Mouse (Mus musculus): ENCODE data around the gene Ms4a6c. TPM values are rescaled to one million over a fixed set of nuclear protein-coding genes. Genes with fewer than 3 reads are reported as not detected.
"Not testable (repeated sequence)": the region's sequence is repeated elsewhere in the genome, so short reads cannot be mapped to it uniquely, and the experiment has no call there.

The Ms4a6c gene
- polyA plus RNA-seq (2012; rRNA removed): 12.8 and 13.3 TPM in 2 replicates

- not testable (repeated sequence) for DNase-seq (ENCODE audit: low spot score)
Observed at GRCm38 (mm10) chr19:11469215-11469614, at the start of gene Ms4a6c. Gene Ms4a6c, plus strand, starts transcription at chr19:11469366.

DNA sequence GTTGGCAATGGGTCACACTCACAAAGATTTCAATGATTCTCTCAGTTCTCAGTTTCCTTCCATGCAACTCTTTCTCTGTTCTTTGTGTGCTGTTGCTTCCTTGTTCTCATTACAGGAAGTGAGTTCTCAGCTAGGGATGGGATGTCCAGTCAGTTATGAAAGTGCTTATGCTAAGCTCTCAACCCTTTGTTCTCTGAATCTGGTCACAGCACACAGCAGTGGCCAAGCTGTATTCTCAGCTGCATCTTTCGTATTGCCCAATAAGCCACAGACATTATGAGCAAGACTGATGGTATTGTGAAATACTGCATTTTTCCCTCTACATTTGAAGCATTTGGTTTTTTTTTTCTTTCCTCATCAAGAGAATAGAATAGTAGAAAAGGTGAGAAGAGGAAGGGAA is 38.0 kb upstream of the Ms4a6c start:
- DNase-seq (ENCODE audit: low spot score): not testable (repeated sequence)

DNA sequence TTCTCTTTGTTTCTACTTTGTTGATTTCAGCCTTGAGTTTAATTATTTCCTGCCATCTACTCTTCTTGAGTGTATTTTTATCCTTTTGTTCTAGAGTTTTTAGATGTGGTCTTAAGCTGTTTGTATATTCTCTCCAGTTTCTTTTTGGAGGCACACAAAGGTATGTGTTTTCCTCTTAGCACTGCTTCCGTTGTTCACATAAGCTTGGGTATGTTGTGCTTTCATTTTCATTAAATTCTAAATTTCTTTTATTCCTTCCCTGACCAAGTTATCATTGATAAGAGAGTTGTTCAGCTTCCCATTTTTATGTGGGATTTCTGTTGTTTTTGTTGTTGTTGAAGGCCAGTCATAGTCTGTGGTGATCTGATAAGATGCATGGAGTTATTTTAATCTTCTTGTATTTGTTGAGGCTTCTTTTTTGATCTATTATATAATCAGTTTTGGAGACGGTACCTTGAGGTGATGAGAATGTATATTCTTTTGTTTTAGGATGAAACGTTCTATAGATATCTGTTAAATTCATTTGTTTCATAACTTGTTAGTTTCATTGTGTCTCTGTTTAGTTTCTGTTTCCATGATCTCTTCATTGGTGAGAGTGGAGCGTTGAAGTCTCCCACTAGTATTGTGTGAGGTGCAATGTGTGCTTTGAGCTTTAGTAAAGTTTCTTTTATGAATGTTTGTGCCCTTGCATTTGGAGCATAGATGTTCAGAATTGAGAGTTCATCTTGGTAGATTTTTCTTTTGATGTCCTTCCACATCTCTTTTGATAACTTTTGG is 33.9 kb upstream of the Ms4a6c start:
- no peak for DNase-seq (ENCODE audit: low spot score)

- DNase-seq (ENCODE audit: low spot score): no peak
Observed at GRCm38 (mm10) chr19:11443338-11443737, 25.8 kb upstream of the Ms4a6c start, which contains the start of gene Ms4a4b. Gene Ms4a4b, plus strand, starts transcription at chr19:11443553.

GRCm38 (mm10) chr19:11443964-11444363 is 25.2 kb upstream of the Ms4a6c start:
- no peak for DNase-seq (ENCODE audit: low spot score)

DNA sequence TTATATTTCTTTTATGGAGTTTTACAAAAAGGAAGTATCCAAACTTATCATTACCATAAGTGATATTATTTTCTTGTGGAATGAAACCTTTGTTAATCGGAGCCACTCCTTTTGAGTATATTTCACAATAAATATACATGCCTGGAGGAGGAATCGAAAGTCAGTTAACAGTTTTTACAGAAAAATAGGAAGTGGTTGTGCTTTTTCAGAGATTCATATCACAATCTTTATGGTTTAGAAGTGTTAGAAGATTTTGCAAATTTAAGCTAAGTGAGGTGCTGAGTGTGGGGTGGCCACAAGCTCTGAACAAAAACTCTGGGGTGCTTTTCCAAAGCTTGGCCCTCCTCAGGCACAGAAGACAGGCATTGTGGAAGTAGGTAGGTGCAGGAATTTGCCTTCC is 21.9 kb upstream of the Ms4a6c start:
- no peak for DNase-seq (ENCODE audit: low spot score)

DNA sequence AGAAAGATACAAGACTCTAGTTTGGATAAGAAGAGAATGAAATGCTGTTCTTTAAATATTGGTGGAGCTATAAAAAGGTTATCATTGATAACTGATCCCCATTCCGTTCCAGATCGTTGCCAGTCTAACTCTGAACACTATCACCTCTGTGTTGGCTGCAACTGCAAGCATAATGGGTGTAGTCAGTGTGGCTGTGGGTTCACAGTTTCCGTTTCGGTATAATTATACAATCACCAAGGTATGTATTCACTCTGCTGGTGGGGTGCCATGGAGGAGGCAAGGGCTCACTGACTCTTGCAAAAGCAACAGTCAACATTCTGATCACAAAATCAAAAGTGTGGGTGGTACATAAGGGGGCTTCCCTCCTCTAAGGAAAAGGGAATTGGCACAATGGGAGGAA is 10.1 kb upstream of the Ms4a6c start:
- not testable (repeated sequence) for DNase-seq (ENCODE audit: low spot score)

DNA sequence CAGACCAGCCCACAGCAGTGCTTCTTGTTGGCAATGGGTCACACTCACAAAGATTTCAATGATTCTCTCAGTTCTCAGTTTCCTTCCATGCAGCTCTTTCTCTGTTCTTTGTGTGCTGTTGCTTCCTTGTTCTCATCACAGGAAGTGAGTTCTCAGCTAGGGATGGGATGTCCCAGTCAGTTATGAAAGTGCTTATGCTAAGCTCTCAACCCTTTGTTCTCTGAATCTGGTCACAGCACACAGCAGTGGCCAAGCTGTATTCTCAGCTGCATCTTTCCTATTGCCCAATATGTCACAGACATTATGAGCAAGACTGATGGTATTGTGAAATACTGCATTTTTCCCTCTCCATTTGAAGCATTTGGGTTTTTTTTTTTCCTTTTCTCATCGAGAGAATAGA is 4.4 kb upstream of the Ms4a6c start:
- DNase-seq (ENCODE audit: low spot score): not testable (repeated sequence)

- no peak for DNase-seq (ENCODE audit: low spot score)
Observed at GRCm38 (mm10) chr19:11466471-11466870, 2.7 kb upstream of the Ms4a6c start.

- not testable (repeated sequence) for DNase-seq (ENCODE audit: low spot score)
Observed at GRCm38 (mm10) chr19:11468361-11468760, 805 bp upstream of the Ms4a6c start.

DNA sequence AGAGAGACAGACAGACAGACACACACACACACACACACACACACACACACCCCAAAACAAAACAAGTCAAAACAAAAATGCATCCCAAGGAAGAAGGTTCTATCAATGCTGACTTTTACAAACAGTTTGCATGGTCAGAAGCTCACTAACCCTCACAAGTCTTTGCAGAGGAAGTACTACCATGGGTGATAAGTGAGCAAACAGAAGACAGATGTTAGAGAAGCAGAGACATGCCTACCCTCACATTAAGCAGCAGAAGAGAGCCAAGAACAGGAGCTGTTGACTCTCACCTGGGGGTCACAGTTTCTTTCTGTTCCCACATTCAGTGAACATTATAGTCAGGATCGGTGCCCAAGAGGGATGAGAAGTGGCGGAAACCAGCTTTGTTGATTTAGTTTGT is 10.5 kb downstream of the Ms4a6c start:
- DNase-seq (ENCODE audit: low spot score): no peak

GRCm38 (mm10) chr19:11482684-11483083 is 13.5 kb downstream of the Ms4a6c start:
- no peak for DNase-seq (ENCODE audit: low spot score)

- no peak for DNase-seq (ENCODE audit: low spot score)
Observed at GRCm38 (mm10) chr19:11483941-11484340, 14.8 kb downstream of the Ms4a6c start.

DNA sequence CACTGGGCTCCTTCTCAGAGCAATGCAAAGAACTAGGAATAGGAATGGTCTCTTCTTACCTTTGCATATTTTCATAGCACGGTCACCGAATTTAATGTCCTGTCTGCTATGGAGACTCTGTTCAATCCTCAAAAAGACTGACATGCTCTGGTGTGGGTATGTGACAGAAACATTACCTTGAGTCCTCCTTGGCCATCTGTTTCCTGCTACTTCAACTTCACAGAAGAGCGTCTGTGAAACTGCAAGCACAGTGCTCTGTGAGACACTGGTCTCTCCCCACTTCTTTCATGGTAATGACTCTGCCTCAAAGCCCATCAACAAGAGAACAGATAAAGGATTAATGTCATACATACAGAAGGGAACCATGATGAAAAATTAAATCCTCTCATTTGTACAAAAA is 15.2 kb downstream of the Ms4a6c start:
- DNase-seq (ENCODE audit: low spot score): no peak

DNA sequence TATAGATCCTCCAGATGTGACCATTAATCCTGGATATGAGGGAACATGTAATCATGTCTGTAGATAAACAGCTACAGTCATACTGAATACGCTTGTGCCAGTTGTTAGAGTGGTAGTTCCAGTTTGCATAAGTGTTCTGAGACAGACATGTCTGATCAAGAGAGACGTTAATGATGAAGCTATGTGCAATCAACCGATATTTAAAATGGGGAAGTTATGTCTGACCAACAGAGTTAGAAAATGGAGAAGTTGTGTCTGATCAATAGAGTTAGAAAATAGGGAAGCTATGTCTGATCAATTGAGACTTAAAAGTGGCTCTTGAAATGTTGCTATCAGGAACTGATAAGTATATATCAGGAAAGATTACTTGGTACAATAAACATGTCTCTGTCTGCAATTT is 16.1 kb downstream of the Ms4a6c start:
- no peak for DNase-seq (ENCODE audit: low spot score)

DNA sequence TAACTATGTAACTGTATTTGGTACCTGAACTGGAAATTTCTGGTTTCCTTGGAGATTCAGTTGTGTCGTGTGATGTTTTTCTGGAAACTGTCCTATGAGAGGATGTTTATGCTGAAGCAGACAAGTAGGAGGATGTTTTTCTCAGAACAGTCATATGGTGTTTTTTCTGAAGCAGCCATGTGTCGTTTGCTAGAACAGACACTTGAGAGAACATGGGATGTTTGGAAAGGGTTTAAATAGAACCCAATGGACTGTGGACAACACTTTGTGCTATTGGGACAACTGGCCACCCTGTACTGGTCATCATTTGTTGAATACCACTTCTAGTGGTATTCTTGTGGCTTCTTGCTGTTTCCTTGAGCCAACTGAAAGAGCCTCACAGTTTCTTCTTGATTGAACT is 16.6 kb downstream of the Ms4a6c start, which contains the start of gene Gm8369:
Gene Gm8369 (plus strand): TSS at position 193 of the 400 bp plus-strand sequence.
- no peak for DNase-seq (ENCODE audit: low spot score)

DNA sequence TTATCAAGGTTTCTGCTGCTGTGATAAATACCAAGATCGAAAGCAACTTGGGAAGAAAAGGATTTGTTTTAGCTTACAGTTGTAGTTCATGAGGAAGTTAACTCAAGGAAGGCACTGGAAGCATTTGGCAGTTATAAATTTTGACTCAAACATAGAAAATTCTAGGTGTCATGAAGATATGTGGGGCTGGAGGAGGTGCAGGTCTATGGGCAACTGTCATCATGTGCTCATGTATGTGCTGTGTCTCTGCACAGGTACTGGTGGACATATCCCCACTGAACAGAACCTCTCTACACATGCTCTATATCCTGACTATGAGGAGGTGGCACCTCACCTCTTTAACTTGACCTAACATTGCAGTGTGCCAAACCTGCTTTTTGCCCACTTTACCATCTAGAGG is 17.4 kb downstream of the Ms4a6c start:
- DNase-seq (ENCODE audit: low spot score): no peak

GRCm38 (mm10) chr19:11491406-11492189 is 22.4 kb downstream of the Ms4a6c start:
- no peak for DNase-seq (ENCODE audit: low spot score)

GRCm38 (mm10) chr19:11492671-11493070 is 23.5 kb downstream of the Ms4a6c start:
- DNase-seq (ENCODE audit: low spot score): no peak

- no peak for DNase-seq (ENCODE audit: low spot score)
Observed at GRCm38 (mm10) chr19:11494519-11494918, 25.4 kb downstream of the Ms4a6c start.

DNA sequence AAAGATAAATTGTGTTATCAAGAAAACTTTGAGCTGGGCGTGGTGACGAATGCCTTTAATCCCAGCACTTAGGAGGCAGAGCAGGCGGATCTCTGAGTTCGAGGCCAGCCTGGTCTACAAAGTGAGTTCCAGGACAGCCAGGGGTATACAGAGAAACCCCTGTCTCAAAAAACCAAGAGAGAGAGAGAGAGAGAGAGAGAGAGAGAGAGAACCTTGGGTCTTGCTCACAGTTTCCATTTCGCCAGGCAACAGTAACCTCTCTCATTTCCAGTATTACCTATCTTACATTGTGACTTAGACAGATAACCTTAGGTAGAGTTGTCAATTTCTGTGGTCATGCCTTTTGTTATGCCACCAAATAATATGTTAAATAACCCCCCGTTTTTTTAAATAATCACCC is 27.2 kb downstream of the Ms4a6c start:
- DNase-seq (ENCODE audit: low spot score): no peak

GRCm38 (mm10) chr19:11497300-11497699 is 28.1 kb downstream of the Ms4a6c start:
- not testable (repeated sequence) for DNase-seq (ENCODE audit: low spot score)

GRCm38 (mm10) chr19:11500796-11501195 is 31.6 kb downstream of the Ms4a6c start:
- DNase-seq (ENCODE audit: low spot score): no peak
